Mouse (Mus musculus): Measurements from ENCODE around the gene Chchd5.

DNA sequence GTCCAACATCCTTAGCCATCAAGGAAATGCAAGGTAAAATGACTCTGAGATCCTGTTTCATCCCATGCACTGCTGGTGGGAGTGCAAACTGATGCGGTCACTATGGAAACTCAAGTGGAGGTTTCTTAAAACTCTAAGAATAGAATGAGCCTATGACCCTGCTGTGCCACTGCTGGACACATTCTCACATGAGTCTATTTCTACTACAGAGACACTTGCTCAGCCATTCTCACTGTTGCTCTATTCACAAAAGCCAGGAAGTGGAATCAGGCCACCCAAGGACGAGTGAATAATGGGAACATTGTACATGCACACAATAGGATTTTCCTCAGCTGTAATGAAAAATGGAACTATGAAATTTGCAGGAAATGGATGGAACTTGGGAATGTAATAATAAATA is 19.3 kb downstream of the Chchd5 start:
- TF ChIP-seq CTCF (IDR thresholded peaks at IDR 0.05) (no peak), EP300 (IDR thresholded peaks at IDR 0.05) (no peak)

Data from lung, postnatal 0 days (tissue).